Mouse (Mus musculus) CH12.LX (cell line): ENCODE measurements around the gene Olfr190.

Experiments used
- EP300 ChIP-seq: IDR thresholded peaks from 2 replicates; pipeline ENCODE4 v1.6.1; 2011; ENCODE audit warnings: low read length, improper control_type of control experiment
- JUND ChIP-seq: conservative IDR thresholded peaks from 2 replicates; pipeline ENCODE4 v1.6.1; 2011; ENCODE audit warnings: low read depth, low read length, improper control_type of control experiment
- POLR2A ChIP-seq: IDR thresholded peaks from 2 replicates; pipeline ENCODE4 v1.6.1; 2011; ENCODE audit warnings: low read depth, mild to moderate bottlenecking, improper control_type of control experiment, low read length
- RCOR1 ChIP-seq: conservative IDR thresholded peaks from 2 replicates; pipeline ENCODE4 v1.6.1; 2012; ENCODE audit warnings: low read depth, mild to moderate bottlenecking, inconsistent platforms, low read length, improper control_type of control experiment

GRCm38 (mm10) chr16:59111781-59112180, 34.0 kb upstream of the Olfr190 start, which contains the start of gene Olfr193:
- TF ChIP-seq JUND: no peak
- no peak for TF ChIP-seq RCOR1
- no peak for TF ChIP-seq EP300
- no peak for TF ChIP-seq POLR2A
